Mouse (Mus musculus) cerebellum, postnatal 10 days (tissue): ENCODE results near the gene Ube2d3.
A peak's percentile ranks its signal among the peaks of the same experiment; 100 is the strongest.
"Not testable (repeated sequence)": the region's sequence is repeated elsewhere in the genome, so short reads cannot be mapped to it uniquely, and the experiment has no call there.

Experiments
- DNase-seq, 2 experiments: peaks; one replicate each; pipeline ENCODE4 v3.0.0; 2021; ENCODE audit warnings: mixed read lengths in 2 of 2

Ube2d3 gene

DNA sequence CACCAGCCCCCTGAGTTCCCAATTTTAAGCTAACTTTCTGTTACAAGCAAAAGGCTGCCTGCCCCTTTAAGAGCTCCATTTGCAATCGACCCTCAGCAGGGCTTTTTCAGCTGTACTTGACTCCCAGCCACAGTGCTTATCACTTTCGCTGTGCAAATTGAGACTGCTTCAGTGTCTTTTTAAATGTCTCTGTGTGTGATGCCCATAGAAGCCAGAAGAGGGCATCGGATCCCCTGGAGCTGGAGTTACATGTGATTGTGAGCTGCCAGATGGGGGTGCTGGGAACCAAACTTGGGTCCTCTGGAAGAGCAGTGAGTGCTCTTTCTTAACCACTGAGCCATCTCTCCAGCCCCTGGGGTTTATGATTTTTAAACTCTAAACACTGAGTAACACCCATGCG, 60.0 kb downstream of the Ube2d3 start:
- DNase-seq = not testable (repeated sequence)

- DNase-seq = no peak
These were observed 60.9 kb downstream of the Ube2d3 start for GRCm38 (mm10) chr3:135498891-135499290.

DNA sequence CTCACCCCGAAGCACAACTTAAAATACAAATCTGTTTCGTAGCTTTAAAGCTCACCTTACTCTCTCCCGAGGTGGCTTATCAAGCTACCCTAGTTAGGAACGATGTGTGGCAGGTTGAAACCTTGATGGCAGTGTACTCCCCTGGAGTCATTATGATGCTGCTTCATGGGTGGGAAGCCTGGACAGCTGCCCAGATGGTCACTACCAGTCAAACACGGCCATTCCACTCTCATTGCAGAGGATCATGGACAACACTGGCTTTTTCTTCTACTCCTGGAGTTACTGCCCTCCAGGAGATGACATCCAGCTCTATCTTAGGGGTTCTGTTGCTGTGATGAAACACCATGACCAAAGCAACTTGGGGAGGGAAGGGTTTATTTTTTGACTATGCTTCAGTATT, 65.2 kb downstream of the Ube2d3 start:
- no peak for DNase-seq

DNA sequence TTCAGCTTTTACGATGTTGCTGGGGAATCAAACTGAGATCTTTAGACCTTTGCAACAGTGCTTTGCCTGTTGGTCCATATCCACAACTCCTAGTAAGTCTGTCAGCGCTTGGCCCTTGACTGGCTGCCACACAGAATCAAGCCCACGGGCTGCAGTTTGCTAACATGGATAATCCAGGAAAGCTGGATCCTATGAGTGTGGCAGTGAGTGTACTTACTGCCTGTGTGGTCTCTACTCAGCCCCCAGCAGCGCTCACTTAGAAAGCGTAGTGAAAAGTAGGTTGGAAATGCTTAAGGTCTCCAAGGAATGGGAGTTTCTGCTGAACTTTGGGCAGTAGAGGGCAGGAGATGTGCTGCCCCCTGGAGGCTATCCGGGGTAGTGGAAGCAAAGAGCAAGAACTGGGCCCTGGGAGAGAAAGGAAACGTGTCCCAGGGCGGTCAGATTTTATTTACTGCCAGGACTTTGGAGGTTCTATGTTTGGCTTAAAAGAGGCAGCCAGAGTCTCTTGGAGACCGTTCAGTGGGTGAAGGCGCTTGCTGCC, 67.5 kb downstream of the Ube2d3 start:
- peak; percentile 52 to 58 for DNase-seq

GRCm38 (mm10) chr3:135505916-135506482, 68.0 kb downstream of the Ube2d3 start:
- no peak for DNase-seq

DNA sequence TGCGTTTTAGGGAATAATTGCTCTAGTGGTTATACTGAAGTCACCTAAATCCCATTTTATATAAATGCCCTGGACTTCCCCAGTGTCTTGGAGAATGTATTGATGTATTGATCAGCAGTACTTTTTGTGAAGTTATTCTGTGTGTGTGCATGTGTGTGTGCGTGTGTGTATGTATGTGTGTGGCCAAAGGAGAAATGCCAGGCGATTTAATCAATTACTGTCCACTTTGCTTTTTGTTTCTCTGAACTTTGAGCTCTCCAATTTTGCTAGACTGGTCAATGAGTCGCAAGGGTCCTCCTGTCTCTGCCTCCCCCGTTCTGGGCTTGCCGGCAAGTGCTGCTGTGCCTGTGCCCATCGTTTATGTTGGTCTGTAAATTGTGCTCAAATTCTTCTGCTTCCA, 69.6 kb downstream of the Ube2d3 start:
- DNase-seq = no peak

DNA sequence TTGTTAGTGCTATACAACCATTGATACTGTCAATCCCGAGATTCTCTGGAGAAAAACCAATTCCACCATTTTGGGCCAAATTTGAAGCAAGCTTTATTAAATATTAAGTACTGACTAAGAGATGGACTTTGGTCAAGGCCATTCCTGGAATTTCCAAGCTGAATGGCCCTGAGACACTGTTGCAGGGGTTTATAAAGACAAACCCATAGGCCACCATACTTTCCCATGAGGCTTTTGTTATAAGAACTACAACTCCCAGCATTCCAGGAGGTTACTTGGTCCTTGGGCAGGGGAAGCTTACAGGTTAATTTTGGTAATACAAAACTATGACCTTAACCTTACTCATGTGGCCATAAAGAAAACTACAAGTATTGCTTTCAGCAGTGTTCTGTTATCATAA, 70.2 kb downstream of the Ube2d3 start:
- no peak for DNase-seq

- DNase-seq = no peak
These were observed 72.4 kb downstream of the Ube2d3 start for GRCm38 (mm10) chr3:135510372-135510771.

DNA sequence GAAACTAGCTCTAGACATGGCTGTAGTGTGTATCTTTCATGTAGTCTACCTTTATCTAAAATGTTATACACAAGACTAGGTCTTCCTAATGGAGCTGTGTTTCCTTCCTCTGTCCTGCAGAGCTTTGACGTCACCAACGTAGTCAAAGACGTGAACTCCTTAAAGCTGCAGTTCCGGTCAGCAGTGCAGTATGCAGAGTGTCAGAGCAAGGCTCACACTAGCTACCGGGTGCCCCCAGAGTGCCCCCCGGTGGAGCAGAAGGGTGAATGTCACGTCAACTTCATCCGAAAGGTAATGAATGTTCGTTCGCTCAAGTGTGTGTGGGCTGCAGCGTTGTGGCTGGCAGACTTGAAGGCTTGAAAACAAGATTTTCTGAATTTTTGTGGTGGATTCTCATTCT, 73.7 kb downstream of the Ube2d3 start:
- no peak for DNase-seq

DNA sequence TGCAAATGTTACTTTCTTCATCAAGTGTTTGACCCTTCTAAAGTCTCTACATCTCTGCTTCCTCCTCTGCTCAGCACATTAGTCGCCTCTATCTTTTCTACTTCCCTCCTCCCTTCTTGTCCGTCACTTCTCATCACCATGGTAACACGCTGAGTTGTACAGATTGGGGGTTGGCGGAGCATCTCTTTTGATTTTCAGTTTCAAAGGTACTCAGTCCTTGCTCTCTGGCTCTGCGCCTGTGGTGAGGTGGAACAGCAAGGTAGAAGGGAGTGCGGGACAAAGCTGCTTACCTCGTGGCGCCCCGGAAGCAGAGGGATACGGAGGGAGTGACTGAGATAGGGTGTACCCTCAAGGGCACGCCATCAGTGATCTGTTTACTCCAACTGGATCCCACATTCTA, 75.3 kb downstream of the Ube2d3 start:
- DNase-seq = peak; percentile 62 to 65

- DNase-seq = no peak
These were observed 76.0 kb downstream of the Ube2d3 start for GRCm38 (mm10) chr3:135513800-135514425.

- DNase-seq = no peak
These were observed 77.3 kb downstream of the Ube2d3 start for GRCm38 (mm10) chr3:135515246-135515645.

- peak; percentile 20 to 21 for DNase-seq
These were observed 78.9 kb downstream of the Ube2d3 start for GRCm38 (mm10) chr3:135516891-135517290.
